Mouse (Mus musculus) midbrain, embryonic 12.5 days (tissue): ENCODE measurements around the gene Hlf. TPM values are rescaled to one million over a fixed set of nuclear protein-coding genes. Genes with fewer than 3 reads are reported as not detected.

Experiments
- polyA plus RNA-seq: library from polyadenylated mRNA; unstranded; fragments of >200 nt; fragmentation: Nextera tagmentation; extraction: Ambion mirVana; gene quantifications from 2 replicates; pipeline ENCODE4 v1.2.1, GENCODE M21; 2016

The Hlf gene
- polyA plus RNA-seq, 1 experiment from 2014 or later: 5.3 TPM

Other genes starting within 250 kb of the Hlf start
- gene Gm45716, start 203.2 kb downstream of the Hlf start, polyA plus RNA-seq: 21.1 and 22.9 TPM in 2 replicates
- gene Mmd, start 141.4 kb downstream of the Hlf start, polyA plus RNA-seq: 62.2 and 62.8 TPM in 2 replicates
- gene Stxbp4, start 247.2 kb upstream of the Hlf start, polyA plus RNA-seq: 43.9 and 45.8 TPM in 2 replicates
- gene Cox11, start 247.3 kb upstream of the Hlf start, polyA plus RNA-seq: 41.9 and 43.4 TPM in 2 replicates